Mouse (Mus musculus) liver, postnatal 0 days (tissue): ENCODE measurements at regions not wholly inside any gene's neighbourhood (a gene's known extent, or its start where the extent isn't known, plus 50 kb on each side); places are given as distances from the start of the nearest gene placed in this dataset.

Experiments
- CTCF ChIP-seq: sonication (generic); IDR thresholded peaks from 2 replicates; pipeline ENCODE4 v1.5.1; 2016; ENCODE audit warnings: antibody characterized with exemption, low read depth
- EP300 ChIP-seq: IDR thresholded peaks from 2 replicates; pipeline ENCODE4 v1.6.1; 2016; ENCODE audit warnings: antibody characterized with exemption, low read depth, mild to moderate bottlenecking

- TF ChIP-seq CTCF (no peak), EP300 (no peak)
These were observed 75.0 kb upstream of the Nrp1 start for GRCm38 (mm10) chr8:128283365-128283764.
